Mouse (Mus musculus): Measurements from ENCODE around the gene Wnt5b. TPM values are rescaled to one million over a fixed set of nuclear protein-coding genes. Genes with fewer than 3 reads are reported as not detected.

Gene Wnt5b
- polyA plus RNA-seq, 1 experiment from 2014 or later, result 5.0 TPM

DNA sequence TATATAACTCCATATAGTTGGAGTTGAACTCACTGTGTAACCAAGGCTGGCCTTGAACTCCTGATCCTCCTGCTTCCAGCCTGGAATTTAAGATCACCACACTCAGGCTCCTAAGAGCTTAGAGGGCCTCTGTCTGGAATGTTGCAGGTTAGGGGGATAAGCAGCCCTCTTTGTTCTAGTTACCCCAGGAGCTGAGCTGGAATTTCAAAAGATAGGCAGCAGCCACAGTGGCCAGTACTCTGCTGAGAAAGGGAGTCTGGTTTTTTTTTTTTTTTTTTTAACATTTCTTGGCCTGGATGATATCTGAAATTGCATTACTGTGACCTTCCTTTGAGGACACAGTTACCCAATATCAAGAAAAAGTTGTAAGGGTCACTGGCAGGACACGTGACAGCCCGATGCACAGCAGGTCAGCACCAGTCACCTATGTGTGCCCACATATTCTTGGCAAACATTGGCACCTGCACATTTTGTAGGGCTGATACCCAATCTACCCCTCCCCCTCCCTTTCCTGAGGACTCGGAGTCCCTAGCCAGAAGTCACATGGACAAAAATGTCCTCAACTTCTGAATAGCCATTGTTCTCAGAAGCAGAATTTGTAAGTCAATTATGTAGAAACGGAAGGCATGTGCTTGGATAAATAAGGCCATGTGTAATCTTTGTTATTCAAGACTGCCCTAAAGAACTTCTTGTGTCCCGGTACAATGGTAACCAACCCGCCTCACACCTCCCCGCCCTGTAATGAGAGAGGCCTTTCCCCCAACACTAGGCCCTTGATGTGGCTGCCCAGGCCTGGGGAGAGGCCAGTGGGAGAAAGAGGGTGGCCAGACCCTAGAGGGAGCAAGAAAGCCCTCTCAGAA is 125.5 kb downstream of the Wnt5b start:
- peak overlapping the region; percentile 69 for H3K27ac ChIP-seq
- peak; percentile 52 for ATAC-seq (ENCODE audit: low FRiP score)

DNA sequence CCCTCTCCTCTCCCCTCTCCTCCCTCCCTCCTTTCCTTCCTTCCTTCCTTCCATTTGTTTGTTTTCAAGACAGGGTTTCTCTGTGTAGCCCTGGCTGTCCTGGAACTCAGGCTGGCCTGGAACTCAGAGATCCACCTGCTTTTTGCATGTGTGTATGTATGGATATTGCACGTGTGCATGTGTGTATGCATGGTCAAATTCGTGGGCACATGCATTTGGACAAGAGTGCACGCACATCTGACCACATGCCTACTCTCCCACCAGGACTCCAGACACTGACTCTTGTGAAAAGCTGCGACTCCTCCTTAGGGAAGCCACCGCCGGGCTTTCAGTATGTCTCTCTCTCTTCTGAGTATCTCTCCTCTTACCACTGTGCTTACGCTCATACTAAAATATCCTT is 126.3 kb downstream of the Wnt5b start:
- no peak overlapping the region for H3K4me2 ChIP-seq
- peaks cover 9% of the 10 kb centered on the region for H3K4me1 ChIP-seq (replicated peaks)
- WGBS, result 46% methylated on average over 7 of the region's 7 CpGs

More for the DNA sequence above, 125.5 kb downstream of the Wnt5b start:
- H3K4me2 ChIP-seq, result no peak overlapping the region
- no peaks in the 10 kb centered on the region for H3K27me3 ChIP-seq
- no peak overlapping the region for H3K9ac ChIP-seq
- H3K36me3 ChIP-seq, result no peaks in the 10 kb centered on the region
- no peak overlapping the region for H3K4me3 ChIP-seq
- H3K9me3 ChIP-seq, result no peaks in the 10 kb centered on the region
- H3K4me1 ChIP-seq (replicated peaks), result peaks cover 9% of the 10 kb centered on the region
- 15% methylated on average over 7 of the region's 7 CpGs for WGBS

DNA sequence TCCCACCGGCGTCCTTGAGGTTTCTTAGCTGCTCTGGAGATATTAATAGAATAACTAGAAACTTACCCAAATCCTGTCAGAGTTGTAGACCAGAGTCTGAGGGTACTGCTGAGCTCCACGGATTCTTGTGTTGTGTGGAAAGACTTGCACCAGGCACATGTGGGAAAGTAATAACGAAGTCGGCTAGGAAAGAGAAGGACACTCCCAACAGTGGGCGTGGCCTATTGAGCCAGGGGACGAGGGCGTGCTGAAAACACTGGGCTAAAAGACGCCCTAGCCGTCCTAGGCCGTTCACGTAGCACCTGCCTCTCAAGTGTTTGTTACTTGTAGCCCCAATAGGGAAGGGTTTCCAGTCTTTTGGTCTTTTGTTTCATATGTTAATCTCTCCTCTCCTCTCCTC is 126.8 kb downstream of the Wnt5b start, which contains the start of gene Adipor2:
Gene Adipor2, minus strand, starts transcription at position 351 of the 400 bp plus-strand sequence.
- 4% methylated on average over 12 of the region's 12 CpGs for WGBS
- H3K4me1 ChIP-seq (replicated peaks), result peaks cover 9% of the 10 kb centered on the region
- no peaks in the 10 kb centered on the region for H3K9me3 ChIP-seq
- no peak for ATAC-seq (ENCODE audit: low FRiP score)
- no peak within 1 kb of the TSS for H3K4me3 ChIP-seq
- no peak within 1 kb of the TSS for H3K27ac ChIP-seq
- no peak within 1 kb of the TSS for H3K9ac ChIP-seq
- no peaks in the 10 kb centered on the region for H3K36me3 ChIP-seq
- peak within 1 kb of the TSS; percentile 34 for H3K4me2 ChIP-seq
- no peaks in the 10 kb centered on the region for H3K27me3 ChIP-seq

More for the DNA sequence above, 126.3 kb downstream of the Wnt5b start:
- Histone ChIP-seq H3K27me3 (no peaks in the 10 kb centered on the region), H3K36me3 (no peaks in the 10 kb centered on the region), H3K27ac (no peak overlapping the region), H3K9me3 (no peaks in the 10 kb centered on the region), H3K4me3 (no peak overlapping the region), H3K9ac (no peak overlapping the region)
- ATAC-seq (ENCODE audit: low FRiP score), result no peak

DNA sequence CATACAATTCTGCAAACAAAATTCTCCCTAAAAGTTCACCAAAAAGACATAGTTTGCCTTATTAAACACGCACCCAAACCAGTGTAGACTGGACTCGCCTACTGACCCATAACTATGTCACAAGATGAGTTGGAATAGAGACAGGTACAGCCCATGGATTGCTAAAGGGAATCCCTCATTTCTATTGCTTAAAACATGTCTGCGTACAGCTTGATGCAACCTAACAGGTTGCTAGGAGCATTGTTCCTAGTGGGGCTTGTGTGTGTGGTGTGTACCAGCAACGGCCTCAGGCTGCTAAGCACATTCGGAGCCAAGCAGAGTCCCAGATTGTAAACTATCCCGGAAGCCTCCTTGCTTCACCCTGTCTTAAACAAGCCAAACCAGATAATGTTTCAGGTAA is 127.5 kb downstream of the Wnt5b start:
- Histone ChIP-seq H3K27ac (no peak overlapping the region), H3K36me3 (no peaks in the 10 kb centered on the region), H3K9me3 (no peaks in the 10 kb centered on the region), H3K4me1 (replicated peaks) (peaks cover 9% of the 10 kb centered on the region), H3K4me2 (no peak overlapping the region), H3K4me3 (no peak overlapping the region), H3K27me3 (no peaks in the 10 kb centered on the region), H3K9ac (no peak overlapping the region)
- WGBS, result 73% methylated on average over 6 of the region's 6 CpGs
- ATAC-seq (ENCODE audit: low FRiP score), result no peak

DNA sequence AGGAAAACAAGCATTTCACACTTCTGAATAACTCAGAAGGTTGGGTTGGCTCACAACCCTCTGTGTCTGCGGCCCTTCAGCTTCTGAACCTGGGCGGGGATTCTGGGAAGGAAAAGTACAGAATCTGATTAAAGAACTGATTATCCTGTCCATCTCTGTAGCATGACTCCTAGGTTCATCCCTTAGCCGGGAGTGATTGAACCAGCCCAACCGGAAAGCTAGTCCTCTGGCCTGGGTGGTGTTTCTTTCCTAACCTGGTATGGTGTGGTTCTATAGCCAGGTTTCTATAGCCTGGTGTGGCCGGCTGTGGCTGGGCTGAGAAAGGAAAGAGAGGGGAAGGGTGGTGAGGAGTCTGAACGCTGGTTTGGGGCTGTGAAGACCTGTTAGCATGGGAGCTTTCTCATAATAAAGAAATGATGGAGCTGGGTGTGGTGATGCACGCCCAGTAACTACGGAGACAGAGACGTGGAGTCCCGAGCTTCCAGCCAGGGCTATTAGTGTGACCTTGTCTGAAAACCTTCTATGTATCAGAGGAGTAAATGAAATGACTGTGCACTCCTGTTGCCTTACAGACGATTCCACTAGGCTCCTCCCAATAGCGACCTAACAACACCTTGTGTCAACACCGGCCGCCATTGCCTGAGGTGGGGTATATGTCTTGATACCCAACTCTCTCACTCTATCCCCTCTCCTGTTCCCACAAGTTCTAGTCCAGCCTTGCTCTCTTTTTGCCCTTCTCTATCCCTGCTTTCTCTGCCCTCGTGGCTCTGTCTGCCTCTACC is 129.7 kb downstream of the Wnt5b start:
- Histone ChIP-seq H3K27me3 (no peaks in the 10 kb centered on the region), H3K36me3 (no peaks in the 10 kb centered on the region), H3K4me1 (replicated peaks) (peaks cover 9% of the 10 kb centered on the region), H3K4me2 (no peak overlapping the region), H3K27ac (no peak overlapping the region), H3K4me3 (no peak overlapping the region), H3K9me3 (no peaks in the 10 kb centered on the region), H3K9ac (no peak overlapping the region)
- 90% methylated on average over 15 of the region's 15 CpGs for WGBS
- no peak for ATAC-seq (ENCODE audit: low FRiP score)

DNA sequence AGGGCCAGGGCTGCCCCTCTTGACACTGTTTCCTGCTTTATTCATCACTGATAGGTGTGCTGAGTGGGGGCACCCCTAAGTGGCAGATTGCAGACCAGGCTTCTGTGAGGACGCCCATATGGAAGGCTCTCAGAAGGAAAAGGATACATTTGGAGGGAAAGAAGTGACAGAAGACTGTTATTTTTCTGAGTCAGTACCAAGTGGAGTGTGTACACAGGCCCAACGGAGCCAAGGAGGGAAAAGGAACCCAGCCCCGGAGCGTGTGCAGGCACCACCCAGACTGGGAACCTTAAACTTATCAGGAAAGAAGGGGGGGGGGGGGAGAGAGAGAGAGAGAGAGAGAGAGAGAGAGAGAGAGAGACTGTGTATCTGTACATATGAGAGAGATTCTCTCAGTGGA is 131.6 kb downstream of the Wnt5b start:
- ATAC-seq (ENCODE audit: low FRiP score), result no peak
- no peaks in the 10 kb centered on the region for H3K27me3 ChIP-seq

DNA sequence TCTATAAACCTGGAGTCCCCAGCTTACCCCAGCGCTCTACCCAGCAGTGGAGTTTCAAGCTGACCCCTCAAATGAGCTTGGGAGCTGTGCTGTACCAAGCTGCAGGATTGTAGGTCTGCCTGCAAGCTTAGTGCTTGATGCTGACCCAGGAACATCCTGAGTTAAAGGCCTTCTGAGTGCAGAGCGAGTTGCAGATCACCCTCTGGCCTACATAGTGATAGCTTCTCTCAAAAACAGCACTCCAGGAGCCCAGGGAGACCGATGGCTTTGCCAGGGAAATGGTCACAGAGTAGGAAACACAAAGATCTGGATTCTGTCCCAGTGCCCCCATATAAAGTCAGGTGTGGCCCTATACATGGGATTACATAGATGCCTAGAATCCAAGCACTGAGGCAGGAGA is 132.6 kb downstream of the Wnt5b start:
- H3K27ac ChIP-seq, result no peak overlapping the region
- WGBS, result 84% methylated on average over 3 of the region's 3 CpGs
- no peak overlapping the region for H3K4me2 ChIP-seq
- no peaks in the 10 kb centered on the region for H3K36me3 ChIP-seq
- no peaks in the 10 kb centered on the region for H3K27me3 ChIP-seq
- H3K9ac ChIP-seq, result no peak overlapping the region
- no peaks in the 10 kb centered on the region for H3K9me3 ChIP-seq
- H3K4me1 ChIP-seq (replicated peaks), result no peaks in the 10 kb centered on the region
- no peak overlapping the region for H3K4me3 ChIP-seq
- ATAC-seq (ENCODE audit: low FRiP score), result no peak

More for the DNA sequence above, 131.6 kb downstream of the Wnt5b start:
- no peak overlapping the region for H3K4me2 ChIP-seq
- H3K36me3 ChIP-seq, result no peaks in the 10 kb centered on the region
- no peaks in the 10 kb centered on the region for H3K9me3 ChIP-seq
- no peak overlapping the region for H3K9ac ChIP-seq
- WGBS, result 91% methylated on average over 4 of the region's 4 CpGs
- H3K4me3 ChIP-seq, result no peak overlapping the region
- H3K4me1 ChIP-seq (replicated peaks), result 0 out of 2 replicates have a peak, but pooled peaks cover 4% of the 10 kb centered on the region
- no peak overlapping the region for H3K27ac ChIP-seq

DNA sequence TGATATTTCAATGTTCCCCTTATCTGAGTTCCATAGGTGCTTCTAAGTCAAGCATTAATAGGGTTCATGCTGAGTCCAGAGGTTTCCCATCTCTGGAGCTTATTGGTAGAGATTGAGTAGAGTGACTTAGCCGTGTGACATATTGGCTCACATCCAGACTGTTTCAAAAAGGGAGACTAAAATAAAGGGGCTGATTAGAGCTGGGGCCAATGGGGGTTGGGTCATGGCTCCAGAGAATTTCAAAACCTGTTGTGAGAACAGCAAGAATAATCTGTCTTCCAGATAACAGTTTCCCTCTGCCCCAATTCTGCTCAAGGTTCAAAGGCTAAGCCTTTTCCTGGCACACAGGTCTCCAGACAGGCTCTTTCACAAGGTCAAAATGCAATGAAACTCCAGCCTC is 134.4 kb downstream of the Wnt5b start:
- H3K27me3 ChIP-seq, result no peaks in the 10 kb centered on the region
- no peak for ATAC-seq (ENCODE audit: low FRiP score)
- no peaks in the 10 kb centered on the region for H3K4me1 ChIP-seq (replicated peaks)
- no peaks in the 10 kb centered on the region for H3K9me3 ChIP-seq
- WGBS, result 58% methylated on average over 1 of the region's 1 CpGs
- H3K27ac ChIP-seq, result no peak overlapping the region
- no peak overlapping the region for H3K4me3 ChIP-seq
- H3K9ac ChIP-seq, result no peak overlapping the region
- H3K36me3 ChIP-seq, result no peaks in the 10 kb centered on the region
- H3K4me2 ChIP-seq, result no peak overlapping the region

DNA sequence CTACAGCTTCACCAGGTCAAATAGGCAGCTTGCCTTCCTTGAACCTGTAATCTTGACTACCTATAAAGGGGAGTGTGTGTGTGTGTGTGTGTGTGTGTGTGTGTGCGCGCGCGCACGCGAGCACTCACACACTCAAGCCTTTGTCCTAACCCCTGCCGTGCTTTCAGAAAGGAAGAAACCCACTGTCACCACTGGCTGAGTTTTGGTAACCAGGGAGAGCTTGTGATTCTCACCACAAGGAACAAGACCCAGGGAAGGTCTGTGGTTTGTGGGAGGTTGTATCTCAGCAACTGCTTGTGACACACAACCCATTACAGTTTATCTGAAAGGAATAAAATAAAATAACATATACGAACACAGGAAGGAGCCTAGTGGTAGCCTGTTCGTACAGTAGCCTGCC is 135.6 kb downstream of the Wnt5b start:
- H3K4me3 ChIP-seq, result no peak overlapping the region
- H3K36me3 ChIP-seq, result no peaks in the 10 kb centered on the region
- H3K4me1 ChIP-seq (replicated peaks), result no peaks in the 10 kb centered on the region
- no peaks in the 10 kb centered on the region for H3K27me3 ChIP-seq
- ATAC-seq (ENCODE audit: low FRiP score), result no peak
- no peak overlapping the region for H3K9ac ChIP-seq
- no peak overlapping the region for H3K4me2 ChIP-seq
- H3K27ac ChIP-seq, result no peak overlapping the region
- H3K9me3 ChIP-seq, result no peaks in the 10 kb centered on the region
- 62% methylated on average over 9 of the region's 9 CpGs for WGBS

DNA sequence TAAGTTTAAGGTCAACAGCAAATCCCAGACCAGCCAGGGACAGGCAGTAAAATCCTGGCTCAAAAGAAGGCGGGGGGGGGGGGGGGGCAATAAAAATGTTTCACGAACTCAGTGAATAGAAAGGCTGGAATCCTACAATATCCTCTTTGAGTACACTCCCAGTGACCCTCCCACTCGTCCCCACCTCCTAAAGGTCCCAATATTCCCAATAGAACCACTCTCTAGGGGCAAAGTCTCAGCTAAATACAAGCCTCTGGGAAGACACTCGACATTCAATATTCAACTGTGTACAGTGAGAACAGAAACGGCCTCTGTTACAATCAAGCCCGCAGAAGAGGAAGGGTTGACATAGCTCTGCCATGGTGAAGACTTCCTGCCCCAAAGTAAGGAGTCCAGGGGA is 136.3 kb downstream of the Wnt5b start:
- no peaks in the 10 kb centered on the region for H3K9me3 ChIP-seq
- H3K4me1 ChIP-seq (replicated peaks), result no peaks in the 10 kb centered on the region
- no peaks in the 10 kb centered on the region for H3K27me3 ChIP-seq
- no peak overlapping the region for H3K9ac ChIP-seq
- no peak overlapping the region for H3K4me2 ChIP-seq
- H3K4me3 ChIP-seq, result no peak overlapping the region
- H3K36me3 ChIP-seq, result no peaks in the 10 kb centered on the region
- WGBS, result 61% methylated on average over 6 of the region's 6 CpGs
- no peak for ATAC-seq (ENCODE audit: low FRiP score)
- H3K27ac ChIP-seq, result no peak overlapping the region

DNA sequence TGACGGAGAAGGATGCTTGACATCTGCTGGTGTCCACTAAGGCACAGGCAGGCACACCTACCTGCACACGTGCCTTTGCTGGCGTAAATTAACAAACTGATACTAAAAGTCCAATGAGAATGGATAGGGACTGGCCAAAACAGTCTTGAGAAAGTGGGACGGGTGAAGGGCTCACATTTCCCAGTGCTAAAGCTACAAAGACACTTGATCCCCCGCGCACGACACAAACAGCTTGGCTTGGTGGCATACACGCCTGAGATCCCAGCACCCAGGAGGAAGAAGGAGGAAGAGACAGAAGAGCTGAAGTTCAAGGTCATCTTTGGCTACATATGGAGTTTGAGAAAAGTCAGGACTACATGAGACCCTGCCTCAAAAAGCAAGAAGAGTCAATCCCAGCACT is 137.6 kb downstream of the Wnt5b start:
- no peaks in the 10 kb centered on the region for H3K36me3 ChIP-seq
- H3K9ac ChIP-seq, result no peak overlapping the region
- H3K9me3 ChIP-seq, result no peaks in the 10 kb centered on the region
- 90% methylated on average over 8 of the region's 8 CpGs for WGBS
- no peak overlapping the region for H3K4me3 ChIP-seq
- no peak overlapping the region for H3K4me2 ChIP-seq
- no peak overlapping the region for H3K27ac ChIP-seq
- ATAC-seq (ENCODE audit: low FRiP score), result no peak
- H3K27me3 ChIP-seq, result no peaks in the 10 kb centered on the region
- no peaks in the 10 kb centered on the region for H3K4me1 ChIP-seq (replicated peaks)

DNA sequence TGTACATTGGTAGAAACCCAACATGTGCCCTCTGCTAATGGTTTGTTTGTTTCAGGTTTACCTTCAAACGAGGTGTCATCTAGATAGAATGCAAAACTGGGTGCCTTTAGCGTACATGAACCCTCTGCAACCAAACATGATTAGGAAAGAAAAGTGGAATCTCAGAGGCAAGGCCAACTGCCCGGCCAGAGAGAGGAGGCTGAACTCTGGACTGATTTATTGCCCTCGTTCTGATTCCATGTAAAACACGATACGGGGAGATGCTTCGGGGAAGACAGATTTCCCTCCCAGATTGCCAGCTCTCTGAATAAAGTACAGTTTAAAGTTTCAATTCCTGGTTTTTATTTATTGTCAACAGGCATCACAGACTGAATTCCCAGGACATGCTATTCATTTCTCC is 138.8 kb downstream of the Wnt5b start:
- 70% methylated on average over 7 of the region's 7 CpGs for WGBS
- H3K27me3 ChIP-seq, result no peaks in the 10 kb centered on the region
- no peak overlapping the region for H3K27ac ChIP-seq
- ATAC-seq (ENCODE audit: low FRiP score), result no peak
- H3K9me3 ChIP-seq, result no peaks in the 10 kb centered on the region
- H3K36me3 ChIP-seq, result no peaks in the 10 kb centered on the region
- H3K9ac ChIP-seq, result no peak overlapping the region
- H3K4me1 ChIP-seq (replicated peaks), result no peaks in the 10 kb centered on the region
- no peak overlapping the region for H3K4me2 ChIP-seq
- H3K4me3 ChIP-seq, result no peak overlapping the region
